Mouse (Mus musculus): ENCODE data around the gene Ddrgk1.

DNA sequence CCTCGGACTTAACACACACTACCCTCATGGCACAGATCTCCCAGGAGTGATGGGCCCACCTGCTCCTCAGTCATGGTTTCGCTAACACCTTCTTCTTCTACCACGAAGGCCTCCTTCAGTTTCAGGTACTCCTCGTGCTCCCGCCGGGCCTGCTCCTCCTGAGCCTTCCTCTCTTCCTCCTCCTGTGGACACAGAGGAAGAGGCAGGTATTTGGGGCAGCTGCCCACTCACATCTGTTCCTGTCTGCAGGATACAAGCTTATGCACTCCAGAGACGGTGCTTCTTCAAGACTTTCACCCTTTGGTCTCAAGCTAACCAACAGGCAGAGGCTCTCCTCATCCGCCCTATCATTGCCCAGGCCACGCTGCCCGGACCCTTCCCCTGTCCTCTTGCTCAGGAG lies 5.9 kb downstream of the Ddrgk1 start:
- TF ChIP-seq CTCF (IDR thresholded peaks at IDR 0.05; ENCODE audit: low read depth) (no peak), EP300 (IDR thresholded peaks at IDR 0.05; ENCODE audit: low read depth) (no peak)
